ENCODE assay signal across 9 mouse cellular contexts in genomic region chr7:127392251-127392824, GRCm38 (mm10). TPM values are rescaled to one million over a fixed set of nuclear protein-coding genes. Genes with fewer than 3 reads are reported as not detected.
DNase-seq lines count a peak whose midpoint lies in the region; ATAC-seq and TF ChIP-seq lines count a peak whose summit lies in the region.
"Had no signal": no experiment of that assay in that cellular context is flagged by ENCODE, and none has a peak within 500 bp of the region (broad histone marks: within the 10 kb centered on the region; RNA-seq: fewer than 3 reads in every experiment).

No protein-coding gene starts in this region.

- H3K9me3 ChIP-seq in heart, embryonic 12.5 days (replicated peaks), result no peaks in the 10 kb centered on the region
- no peaks in the 10 kb centered on the region for H3K9me3 ChIP-seq in hindbrain, embryonic 16.5 days (ENCODE audit: control insufficient read depth, low read length)
- no peaks in the 10 kb centered on the region for H3K9me3 ChIP-seq in midbrain, embryonic 14.5 days (ENCODE audit: control insufficient read depth, low read length)

- no peak overlapping the region for H3K27ac ChIP-seq in heart, embryonic 12.5 days (ENCODE audit: poor library complexity, severe bottlenecking)
- H3K27ac ChIP-seq in heart, adult 2 months, result no peak overlapping the region
- no peak overlapping the region for H3K27ac ChIP-seq in hindbrain, embryonic 16.5 days (ENCODE audit: low read depth, low read length)
- no peak overlapping the region for H3K27ac ChIP-seq in midbrain, embryonic 14.5 days (replicated peaks; ENCODE audit: low read depth, low read length)

- 84% methylated on average over 8 of the region's 8 CpGs for WGBS in heart, embryonic 12.5 days
- 79% methylated on average over 8 of the region's 8 CpGs for WGBS in heart, adult 2 months
- 87% methylated on average over 8 of the region's 8 CpGs for WGBS in hindbrain, embryonic 16.5 days
- 87% methylated on average over 8 of the region's 8 CpGs for WGBS in midbrain, embryonic 14.5 days

- peak overlapping the region; percentile 84 for H3K9ac ChIP-seq in heart, embryonic 12.5 days
- no peak overlapping the region for H3K9ac ChIP-seq in heart, adult 2 months (ENCODE audit: low read depth, low read length)
- peak overlapping the region; percentile 89; the same call in 1 of the 2 replicates for H3K9ac ChIP-seq in hindbrain, embryonic 16.5 days (ENCODE audit: low read depth, low read length)
- peak overlapping the region; percentile 79 for H3K9ac ChIP-seq in midbrain, embryonic 14.5 days (replicated peaks; ENCODE audit: low read length)

- H3K4me3 ChIP-seq in heart, embryonic 12.5 days, result peak overlapping the region; percentile 73
- H3K4me3 ChIP-seq in heart, adult 2 months, result no peak overlapping the region
- peak overlapping the region; percentile 72 for H3K4me3 ChIP-seq in hindbrain, embryonic 16.5 days (ENCODE audit: low read length)
- peak overlapping the region; percentile 69 for H3K4me3 ChIP-seq in midbrain, embryonic 14.5 days (replicated peaks; ENCODE audit: low read depth, low read length)

- no peak for DNase-seq in heart, adult 2 months
- DNase-seq in R1 (ENCODE audit: low read depth, low spot score), result peak; percentile 39
- no peak for DNase-seq in midbrain, embryonic 14.5 days
- no peak for DNase-seq in frontal cortex, postnatal 36 days (ENCODE audit: low spot score in 2 of 2)
- no peak for DNase-seq in yolk sac, embryonic 10.5 days (ENCODE audit: low spot score)
- no peak for DNase-seq in thymus, postnatal 4 days
- DNase-seq: cerebellum, adult 8-10 months had no signal

- TF ChIP-seq EP300 in heart, adult 2 months (IDR thresholded peaks at IDR 0.05; ENCODE audit: insufficient read depth, low read depth, low read length), result no peak

- peaks cover 4% of the 10 kb centered on the region; the same call in 1 of the 2 replicates for H3K27me3 ChIP-seq in heart, embryonic 12.5 days (replicated peaks)
- no peaks in the 10 kb centered on the region for H3K27me3 ChIP-seq in heart, adult 2 months (ENCODE audit: control insufficient read depth, insufficient read depth, low read length)
- H3K27me3 ChIP-seq in hindbrain, embryonic 16.5 days (replicated peaks; ENCODE audit: control insufficient read depth, insufficient read depth, low read length), result no peaks in the 10 kb centered on the region; the same call in 1 of the 2 replicates
- H3K27me3 ChIP-seq in midbrain, embryonic 14.5 days (ENCODE audit: control insufficient read depth, insufficient read depth, low read length), result no peaks in the 10 kb centered on the region

- no peaks in the 10 kb centered on the region for H3K79me2 ChIP-seq in heart, adult 2 months (replicated peaks; ENCODE audit: control insufficient read depth, insufficient read depth, low read length)

- H3K36me3 ChIP-seq in heart, embryonic 12.5 days, result peaks cover 20% of the 10 kb centered on the region
- no peaks in the 10 kb centered on the region; the same call in 1 of the 2 replicates for H3K36me3 ChIP-seq in heart, adult 2 months (ENCODE audit: control insufficient read depth, insufficient read depth, low read length)
- H3K36me3 ChIP-seq in hindbrain, embryonic 16.5 days (ENCODE audit: control insufficient read depth, insufficient read depth, low read length), result no peaks in the 10 kb centered on the region
- peaks cover 6% of the 10 kb centered on the region; the same call in 1 of the 2 replicates for H3K36me3 ChIP-seq in midbrain, embryonic 14.5 days (ENCODE audit: control insufficient read depth, insufficient read depth, low read length)

- peak overlapping the region; percentile 84 for H3K4me2 ChIP-seq in heart, embryonic 12.5 days
- H3K4me2 ChIP-seq in hindbrain, embryonic 16.5 days (ENCODE audit: low read length), result peak overlapping the region; percentile 71
- H3K4me2 ChIP-seq in midbrain, embryonic 14.5 days (ENCODE audit: low read length), result peak overlapping the region; percentile 71

- TF ChIP-seq CTCF in heart, adult 2 months (IDR thresholded peaks at IDR 0.05), result no peak

- no peak for ATAC-seq in heart, embryonic 12.5 days (ENCODE audit: insufficient number of reproducible peaks, low FRiP score)
- ATAC-seq in hindbrain, embryonic 16.5 days, result no peak
- ATAC-seq in midbrain, embryonic 14.5 days (ENCODE audit: low FRiP score, low TSS enrichment), result no peak

- TF ChIP-seq POLR2A in heart, adult 2 months (IDR thresholded peaks at IDR 0.05; ENCODE audit: insufficient read depth, low read depth, low read length), result no peak

- peaks cover 23% of the 10 kb centered on the region for H3K4me1 ChIP-seq in heart, embryonic 12.5 days (replicated peaks)
- H3K4me1 ChIP-seq in heart, adult 2 months (ENCODE audit: control insufficient read depth, insufficient read depth, low read length), result peaks cover 7% of the 10 kb centered on the region
- peaks cover 10% of the 10 kb centered on the region for H3K4me1 ChIP-seq in hindbrain, embryonic 16.5 days (ENCODE audit: control insufficient read depth, insufficient read depth, low read depth, low read length)
- peaks cover 14% of the 10 kb centered on the region for H3K4me1 ChIP-seq in midbrain, embryonic 14.5 days (ENCODE audit: control insufficient read depth, insufficient read depth, low read length)

- intact Hi-C loops in heart, adult 2 months (cut with DNase I), result loop anchor here (2.0 to 5.0 kb wide), 3 partner anchors 14 to 80 kb away; partner anchors contain the start of genes Zfp747 and Zfp764

RNA-seq across cellular contexts. Expression of gene E430018J23Rik, which starts 1.1 kb away (rescaled TPM):
- polyA plus RNA-seq in heart, embryonic 12.5 days (2016; fragmentation: Nextera tagmentation; extraction: Ambion mirVana), result 4.5 and 5.1 TPM in 2 replicates
- total RNA-seq in heart, adult 2 months (2021), result 1 to 10 TPM; 3.1 to 4.0 TPM
- 3.1 and 3.5 TPM in 2 replicates for polyA plus RNA-seq in heart, adult 2 months (2012; rRNA removed)
- polyA plus RNA-seq in hindbrain, embryonic 16.5 days (2015; fragmentation: Nextera tagmentation; extraction: Ambion mirVana), result 4.6 and 5.4 TPM in 2 replicates
- polyA plus RNA-seq in midbrain, embryonic 14.5 days (2014; fragmentation: Nextera tagmentation; extraction: Ambion mirVana), result 5.5 and 6.2 TPM in 2 replicates

RNA-seq across cellular contexts. Expression of gene 9130019O22Rik, which starts 5.4 kb away (rescaled TPM):
- polyA plus RNA-seq in heart, embryonic 12.5 days (2016; fragmentation: Nextera tagmentation; extraction: Ambion mirVana), result 3.4 and 3.9 TPM in 2 replicates
- total RNA-seq in heart, adult 2 months (2021), result 1 to 10 TPM; 2.3 to 2.4 TPM
- 1.7 and 2.4 TPM in 2 replicates for polyA plus RNA-seq in heart, adult 2 months (2012; rRNA removed)
- polyA plus RNA-seq in hindbrain, embryonic 16.5 days (2015; fragmentation: Nextera tagmentation; extraction: Ambion mirVana), result 3.9 and 4.5 TPM in 2 replicates
- polyA plus RNA-seq in midbrain, embryonic 14.5 days (2014; fragmentation: Nextera tagmentation; extraction: Ambion mirVana), result 5.3 and 6.9 TPM in 2 replicates

RNA-seq across cellular contexts. Expression of gene Zfp764, which starts 14.3 kb away (rescaled TPM):
- 4.6 and 5.3 TPM in 2 replicates for polyA plus RNA-seq in heart, embryonic 12.5 days (2016; fragmentation: Nextera tagmentation; extraction: Ambion mirVana)
- 1 to 10 TPM; 3.2 TPM for total RNA-seq in heart, adult 2 months (2021)
- 2.6 and 3.5 TPM in 2 replicates for polyA plus RNA-seq in heart, adult 2 months (2012; rRNA removed)
- 4.0 and 4.1 TPM in 2 replicates for polyA plus RNA-seq in hindbrain, embryonic 16.5 days (2015; fragmentation: Nextera tagmentation; extraction: Ambion mirVana)
- polyA plus RNA-seq in midbrain, embryonic 14.5 days (2014; fragmentation: Nextera tagmentation; extraction: Ambion mirVana), result 4.6 and 5.7 TPM in 2 replicates

RNA-seq across cellular contexts. Expression of gene Zfp747, which starts 16.5 kb away (rescaled TPM):
- 4.6 and 5.1 TPM in 2 replicates for polyA plus RNA-seq in heart, embryonic 12.5 days (2016; fragmentation: Nextera tagmentation; extraction: Ambion mirVana)
- total RNA-seq in heart, adult 2 months (2021), result 1 to 10 TPM; 4.3 to 5.3 TPM
- polyA plus RNA-seq in heart, adult 2 months (2012; rRNA removed), result 2.9 and 3.9 TPM in 2 replicates
- 8.7 and 9.3 TPM in 2 replicates for polyA plus RNA-seq in hindbrain, embryonic 16.5 days (2015; fragmentation: Nextera tagmentation; extraction: Ambion mirVana)
- polyA plus RNA-seq in midbrain, embryonic 14.5 days (2014; fragmentation: Nextera tagmentation; extraction: Ambion mirVana), result 7.0 and 7.7 TPM in 2 replicates

RNA-seq across cellular contexts. Expression of gene Zfp688, which starts 29.5 kb away (rescaled TPM):
- polyA plus RNA-seq in heart, embryonic 12.5 days (2016; fragmentation: Nextera tagmentation; extraction: Ambion mirVana), result 15.4 and 16.7 TPM in 2 replicates
- total RNA-seq in heart, adult 2 months (2021), result 1 to 10 TPM; 3.3 to 3.8 TPM
- polyA plus RNA-seq in heart, adult 2 months (2012; rRNA removed), result 4.9 and 8.1 TPM in 2 replicates
- polyA plus RNA-seq in hindbrain, embryonic 16.5 days (2015; fragmentation: Nextera tagmentation; extraction: Ambion mirVana), result 27.4 and 29.1 TPM in 2 replicates
- polyA plus RNA-seq in midbrain, embryonic 14.5 days (2014; fragmentation: Nextera tagmentation; extraction: Ambion mirVana), result 31.9 and 33.9 TPM in 2 replicates
